Mouse (Mus musculus): ENCODE results near the gene Zfp239.
A peak's percentile ranks its signal among the peaks of the same experiment; 100 is the strongest.

- TF ChIP-seq POLR2A (IDR thresholded peaks at IDR 0.05; ENCODE audit: extremely low read depth, insufficient read depth, low read length) (peak; percentile 62; the same call in 1 of the 2 replicates), CTCF (IDR thresholded peaks at IDR 0.05; ENCODE audit: low read depth, low read length) (0 out of 2 replicates have a peak, but pooled peaks have one; percentile 2)
Measured at GRCm38 (mm10) chr6:117907301-117907978, 45.5 kb downstream of the Zfp239 start.
